Mouse (Mus musculus) liver, embryonic 16.5 days (tissue): ENCODE data around the gene Lelp1. TPM values are rescaled to one million over a fixed set of nuclear protein-coding genes. Genes with fewer than 3 reads are reported as not detected.

ENCODE experiments used
- ATAC-seq: fragments of 200-750 bp; cut with Nextera tagmentation; 2 replicates; pipeline ENCODE4 v1.8.0; 2017; ENCODE audit warnings: low read depth, mild to moderate bottlenecking, moderate number of reproducible peaks, moderate library complexity
- H3K27ac ChIP-seq: fragments of 300-500 bp; sonication (generic); 2 replicates; pipeline ENCODE4 v1.5.1; 2014; ENCODE audit warnings: mild to moderate bottlenecking, low read length
- H3K27me3 ChIP-seq: fragments of 300-500 bp; sonication (generic); 2 replicates; pipeline ENCODE4 v1.6.1; 2014; ENCODE audit warnings: low read depth, low read length, mixed read lengths; ENCODE audit not compliant: control insufficient read depth, insufficient read depth
- H3K36me3 ChIP-seq: fragments of 300-500 bp; sonication (generic); 2 replicates; pipeline ENCODE4 v1.6.1; 2014; ENCODE audit warnings: mild to moderate bottlenecking; ENCODE audit not compliant: control insufficient read depth, insufficient read depth
- H3K4me1 ChIP-seq: fragments of 300-500 bp; sonication (generic); 2 replicates; pipeline ENCODE4 v1.6.1; 2014; ENCODE audit warnings: low read depth, low read length, mixed read lengths; ENCODE audit not compliant: control insufficient read depth
- H3K4me2 ChIP-seq: fragments of 300-500 bp; sonication (generic); 2 replicates; pipeline ENCODE4 v1.6.1; 2014; ENCODE audit warnings: low read depth, low read length, mixed read lengths
- H3K4me3 ChIP-seq: fragments of 300-500 bp; sonication (generic); 2 replicates; pipeline ENCODE4 v1.5.1; 2014; ENCODE audit warnings: low read depth, mild to moderate bottlenecking, low read length
- H3K9ac ChIP-seq: fragments of 300-500 bp; sonication (generic); 2 replicates; pipeline ENCODE4 v1.6.1; 2014; ENCODE audit warnings: low read depth, low read length
- H3K9me3 ChIP-seq: fragments of 300-500 bp; sonication (generic); replicated peaks from 2 replicates; pipeline ENCODE4 v1.6.1; 2016; ENCODE audit warnings: low read length; ENCODE audit not compliant: control insufficient read depth
- WGBS: fragments of 180-500 bp; shearing (Covaris S2); extraction: QIAGEN DNeasy Blood & Tissue Kit; methylation state at CpG from one replicate; pipeline ENCODE4 v1.1.7; 2014; ENCODE audit not compliant: insufficient replicate concordance; 5-methylcytosine and 5-hydroxymethylcytosine counted together
- polyA plus RNA-seq: library from polyadenylated mRNA; unstranded; fragments of >200 nt; fragmentation: Nextera tagmentation; extraction: Ambion mirVana; gene quantifications from 2 replicates; pipeline ENCODE4 v1.2.1, GENCODE M21; 2015

Gene Lelp1
- not detected in 2 replicates for polyA plus RNA-seq

DNA sequence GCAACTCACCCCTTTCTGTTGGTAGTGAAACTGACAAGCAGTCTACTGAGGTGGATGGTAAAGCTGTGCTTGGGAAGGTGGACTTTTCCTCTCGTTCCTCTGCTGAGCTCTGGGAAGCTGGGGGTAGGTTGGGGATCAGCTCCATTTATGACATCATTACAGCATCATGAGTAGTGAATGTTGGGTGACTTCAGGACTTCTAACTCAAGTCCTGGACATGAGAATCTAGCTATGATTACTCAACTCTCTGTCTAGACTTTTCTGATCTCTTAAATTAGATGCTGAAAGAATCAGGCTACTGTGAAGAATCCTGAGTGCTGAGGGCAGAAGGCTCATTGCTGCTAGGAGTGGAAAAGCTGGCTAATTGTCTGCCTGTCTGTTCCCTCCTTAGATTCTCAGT is at the start of gene Lelp1:
Gene Lelp1 (minus strand): TSS at position 101 of the 400 bp plus-strand sequence.
- H3K4me1 ChIP-seq: no peaks in the 10 kb centered on the region
- ATAC-seq: no peak
- no peak within 1 kb of the TSS for H3K9ac ChIP-seq
- 39% methylated on average over 1 of the region's 1 CpGs for WGBS
- H3K36me3 ChIP-seq: no peaks in the 10 kb centered on the region
- H3K27me3 ChIP-seq: no peaks in the 10 kb centered on the region
- H3K27ac ChIP-seq: no peak within 1 kb of the TSS
- H3K9me3 ChIP-seq: no peaks in the 10 kb centered on the region
- H3K4me2 ChIP-seq: no peak within 1 kb of the TSS
- no peak within 1 kb of the TSS for H3K4me3 ChIP-seq

DNA sequence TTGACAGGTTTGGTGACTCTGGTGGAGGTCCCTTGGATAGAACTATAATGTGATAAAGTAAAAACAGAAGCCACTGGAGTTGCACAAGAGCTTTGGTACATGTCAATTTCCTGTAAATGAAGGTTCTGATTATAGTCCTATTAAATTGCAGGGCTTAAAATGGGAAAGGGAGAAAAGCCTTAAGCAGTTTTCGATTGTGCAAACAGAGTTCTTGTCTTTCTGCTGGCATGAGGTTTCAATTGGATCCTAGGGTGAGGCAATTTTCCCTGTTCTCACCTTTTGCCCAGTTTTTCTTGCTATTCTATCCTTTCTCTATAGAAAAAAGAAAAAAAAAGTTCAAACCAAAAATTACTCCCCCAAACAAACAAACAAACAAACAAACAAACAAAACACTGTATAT is 34.3 kb upstream of the Lelp1 start:
- H3K9ac ChIP-seq: no peak overlapping the region
- no peak overlapping the region for H3K4me3 ChIP-seq
- H3K4me1 ChIP-seq: no peaks in the 10 kb centered on the region
- 39% methylated on average over 1 of the region's 1 CpGs for WGBS
- no peak overlapping the region for H3K27ac ChIP-seq
- H3K27me3 ChIP-seq: no peaks in the 10 kb centered on the region
- H3K36me3 ChIP-seq: no peaks in the 10 kb centered on the region
- no peaks in the 10 kb centered on the region for H3K9me3 ChIP-seq
- no peak for ATAC-seq
- H3K4me2 ChIP-seq: no peak overlapping the region

DNA sequence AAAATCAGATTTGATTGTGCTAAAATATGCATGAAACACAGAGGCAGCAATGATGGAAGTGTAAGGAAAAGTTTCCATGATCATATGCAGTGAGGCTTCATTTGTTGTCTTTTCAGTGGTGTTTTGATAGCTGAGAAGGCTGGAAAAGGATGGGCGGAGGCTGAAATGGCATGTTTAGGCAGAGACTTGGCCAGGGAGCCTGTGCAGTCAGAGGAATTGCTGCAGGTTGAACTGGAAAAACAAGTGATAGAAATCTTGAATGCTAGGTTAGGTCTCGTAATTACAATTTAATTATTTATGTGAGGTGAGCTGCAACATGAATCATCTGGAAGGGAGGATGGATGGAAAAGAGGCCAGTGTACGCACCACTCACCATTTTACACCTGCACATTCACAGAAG is 27.3 kb upstream of the Lelp1 start:
- H3K4me1 ChIP-seq: no peaks in the 10 kb centered on the region
- no peak overlapping the region for H3K27ac ChIP-seq
- H3K4me2 ChIP-seq: no peak overlapping the region
- H3K27me3 ChIP-seq: no peaks in the 10 kb centered on the region
- no peak overlapping the region for H3K4me3 ChIP-seq
- WGBS: 64% methylated on average over 3 of the region's 3 CpGs
- no peaks in the 10 kb centered on the region for H3K36me3 ChIP-seq
- no peak overlapping the region for H3K9ac ChIP-seq
- H3K9me3 ChIP-seq: no peaks in the 10 kb centered on the region
- no peak for ATAC-seq

DNA sequence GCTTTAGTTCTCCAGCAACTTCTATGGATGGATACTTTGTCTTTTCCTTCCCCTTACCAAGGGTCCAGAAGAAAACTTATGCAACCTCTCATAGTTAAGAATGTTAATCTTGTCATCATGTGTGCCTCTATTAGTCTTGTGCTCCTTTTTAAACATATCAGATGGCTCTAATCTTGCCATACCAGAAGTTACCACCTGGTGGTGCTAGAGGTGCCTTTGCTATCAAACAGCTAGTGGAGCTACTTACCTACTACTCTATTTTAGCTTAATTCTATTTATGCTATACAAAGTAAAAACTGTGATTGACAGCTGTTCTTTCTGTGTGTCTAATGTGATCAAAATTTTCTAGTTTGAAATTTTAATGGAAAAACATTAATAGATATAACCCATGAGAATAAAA is 10.8 kb upstream of the Lelp1 start:
- H3K9me3 ChIP-seq: no peaks in the 10 kb centered on the region
- no peaks in the 10 kb centered on the region for H3K27me3 ChIP-seq
- no peak for ATAC-seq
- no peak overlapping the region for H3K4me2 ChIP-seq
- H3K9ac ChIP-seq: no peak overlapping the region
- H3K27ac ChIP-seq: no peak overlapping the region
- no peaks in the 10 kb centered on the region for H3K4me1 ChIP-seq
- no peak overlapping the region for H3K4me3 ChIP-seq
- no peaks in the 10 kb centered on the region for H3K36me3 ChIP-seq

DNA sequence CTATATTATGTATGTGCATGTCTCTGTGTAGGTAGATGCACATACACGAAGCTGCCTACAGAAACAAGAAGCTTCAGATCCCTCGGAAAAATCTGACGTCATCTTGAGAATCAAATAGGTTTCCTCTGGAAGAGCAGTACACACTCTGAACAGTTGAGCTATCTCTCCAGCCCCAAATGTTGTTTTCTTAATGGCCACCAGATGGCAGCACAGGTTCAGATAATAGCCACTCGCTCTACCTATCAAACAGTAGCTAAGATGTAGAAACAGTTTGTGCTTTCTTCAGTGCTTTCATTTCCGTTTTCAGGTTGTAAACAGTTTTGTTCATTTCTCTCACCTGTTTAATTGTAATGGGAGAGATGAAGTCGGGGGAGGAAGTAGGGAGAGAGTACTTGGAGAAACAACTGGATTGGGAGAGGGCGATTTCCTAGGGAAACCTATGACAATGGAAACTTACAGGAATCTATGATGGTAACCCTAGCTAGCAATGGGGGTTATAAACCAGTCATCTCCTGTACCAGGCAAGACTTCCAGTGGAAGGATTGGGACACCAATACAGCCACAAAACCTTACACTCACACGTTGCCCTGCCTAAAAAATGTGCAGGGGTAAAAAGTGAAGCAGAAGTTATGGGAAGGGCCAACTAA is 8.2 kb upstream of the Lelp1 start:
- H3K4me2 ChIP-seq: no peak overlapping the region
- whole genome bisulfite sequencing: 13% methylated on average over 8 of the region's 8 CpGs
- ATAC-seq: peak; percentile 45; the same call in 1 of the 2 replicates
- H3K36me3 ChIP-seq: no peaks in the 10 kb centered on the region
- H3K9me3 ChIP-seq: no peaks in the 10 kb centered on the region
- no peak overlapping the region for H3K4me3 ChIP-seq
- no peaks in the 10 kb centered on the region for H3K27me3 ChIP-seq
- H3K4me1 ChIP-seq: no peaks in the 10 kb centered on the region
- H3K27ac ChIP-seq: no peak overlapping the region
- H3K9ac ChIP-seq: no peak overlapping the region

DNA sequence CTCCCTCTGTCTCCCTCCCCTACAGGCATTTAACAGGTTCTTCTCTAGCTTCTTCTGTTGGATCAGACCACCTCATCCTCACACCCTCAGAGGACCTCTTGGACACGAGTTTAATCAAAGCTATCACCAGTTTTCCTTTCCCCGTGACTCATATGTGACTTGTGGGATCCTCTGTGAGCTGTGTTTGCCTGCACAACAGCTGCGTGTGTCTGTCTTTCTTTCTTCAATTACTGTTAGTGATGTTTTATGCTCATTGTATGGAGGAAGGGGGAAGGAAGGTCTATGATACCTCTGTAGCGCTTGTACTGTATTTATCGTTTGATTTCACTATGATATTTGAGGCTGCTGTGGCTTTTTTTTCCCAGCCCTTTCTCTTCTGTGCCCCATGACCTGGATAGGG is 5.4 kb upstream of the Lelp1 start:
- H3K9ac ChIP-seq: no peak overlapping the region
- no peak for ATAC-seq
- WGBS: 41% methylated on average over 5 of the region's 5 CpGs
- no peak overlapping the region for H3K4me3 ChIP-seq
- H3K36me3 ChIP-seq: no peaks in the 10 kb centered on the region
- no peak overlapping the region for H3K27ac ChIP-seq
- H3K9me3 ChIP-seq: no peaks in the 10 kb centered on the region
- H3K4me2 ChIP-seq: no peak overlapping the region
- no peaks in the 10 kb centered on the region for H3K4me1 ChIP-seq
- no peaks in the 10 kb centered on the region for H3K27me3 ChIP-seq

DNA sequence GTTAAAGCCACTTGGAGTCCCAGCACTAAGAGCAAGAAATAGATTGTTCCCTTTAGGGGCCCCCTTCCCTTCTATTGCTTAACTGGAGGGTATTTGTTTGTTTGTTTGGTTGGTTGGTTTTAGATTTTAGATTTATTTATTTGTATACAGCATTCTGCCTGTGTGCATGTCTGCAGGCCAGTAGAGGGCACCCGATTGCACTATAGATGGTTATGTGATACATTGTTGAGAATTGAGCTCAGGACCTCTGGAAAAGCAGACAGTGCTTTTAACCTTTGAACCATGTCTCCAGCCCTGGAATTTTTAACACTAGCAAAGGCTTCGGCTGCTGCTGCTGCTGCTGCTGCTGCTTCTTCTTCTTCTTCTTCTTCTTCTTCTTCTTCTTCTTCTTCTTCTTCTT is 4.9 kb upstream of the Lelp1 start:
- Histone ChIP-seq H3K4me2 (no peak overlapping the region), H3K27me3 (no peaks in the 10 kb centered on the region), H3K4me1 (no peaks in the 10 kb centered on the region), H3K27ac (no peak overlapping the region), H3K9ac (no peak overlapping the region), H3K9me3 (no peaks in the 10 kb centered on the region), H3K36me3 (no peaks in the 10 kb centered on the region), H3K4me3 (no peak overlapping the region)
- WGBS: 42% methylated on average over 2 of the region's 2 CpGs
- ATAC-seq: no peak

DNA sequence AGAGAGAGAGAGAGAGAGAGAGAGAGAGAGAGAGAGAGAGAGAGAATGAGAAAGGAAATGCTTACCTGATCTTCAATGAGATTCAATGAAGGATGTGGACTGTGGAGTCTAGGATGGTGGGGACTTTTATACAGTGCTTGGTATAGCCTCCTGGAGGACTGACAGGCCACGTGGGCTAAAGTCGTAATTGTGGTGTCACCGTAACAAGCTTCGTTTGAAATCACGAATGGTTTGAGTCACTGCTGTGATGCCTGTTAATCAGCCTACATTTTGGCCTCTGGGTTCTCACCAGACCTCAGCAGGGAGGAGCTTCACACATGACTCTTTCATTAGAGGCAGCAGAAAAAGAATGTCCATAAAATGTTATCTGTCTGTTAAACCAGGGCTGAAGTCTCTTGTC is 18.7 kb downstream of the Lelp1 start, which contains the start of gene Prr9:
Gene Prr9 (minus strand): TSS at position 101 of the 400 bp plus-strand sequence.
- H3K4me3 ChIP-seq: no peak within 1 kb of the TSS
- H3K27me3 ChIP-seq: no peaks in the 10 kb centered on the region
- H3K9ac ChIP-seq: no peak within 1 kb of the TSS
- 52% methylated on average over 5 of the region's 5 CpGs for WGBS
- H3K9me3 ChIP-seq: no peaks in the 10 kb centered on the region
- no peak within 1 kb of the TSS for H3K27ac ChIP-seq
- H3K4me1 ChIP-seq: no peaks in the 10 kb centered on the region
- no peak within 1 kb of the TSS for H3K4me2 ChIP-seq
- no peak for ATAC-seq
- H3K36me3 ChIP-seq: no peaks in the 10 kb centered on the region

DNA sequence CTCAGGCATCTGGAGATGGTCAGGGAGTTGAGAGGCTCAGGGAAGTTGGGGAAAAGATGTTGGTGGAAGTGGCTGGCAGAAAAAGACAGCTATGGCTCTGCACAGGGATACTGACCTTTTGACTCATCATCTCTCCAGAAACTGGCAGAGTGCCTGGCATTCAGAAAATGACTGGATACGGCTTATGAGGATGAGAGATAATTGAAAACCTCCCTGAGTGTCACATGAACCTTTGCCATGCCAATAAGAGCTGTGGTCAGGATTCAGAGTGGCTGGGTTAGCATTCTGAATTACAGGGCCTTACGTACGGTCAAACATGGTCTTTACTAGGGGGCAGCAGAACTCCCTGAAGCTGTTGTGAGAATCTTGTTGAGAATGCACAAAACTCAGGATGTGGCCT is 21.6 kb downstream of the Lelp1 start:
- Histone ChIP-seq H3K4me3 (no peak overlapping the region), H3K4me2 (no peak overlapping the region), H3K27me3 (no peaks in the 10 kb centered on the region), H3K9ac (no peak overlapping the region), H3K36me3 (no peaks in the 10 kb centered on the region), H3K9me3 (no peaks in the 10 kb centered on the region), H3K27ac (no peak overlapping the region), H3K4me1 (no peaks in the 10 kb centered on the region)
- no peak for ATAC-seq
- WGBS: 55% methylated on average over 3 of the region's 3 CpGs
